Mouse (Mus musculus) splenic B cell, adult 2 months (primary cell): Measurements from ENCODE around the gene Rnf17.

ENCODE experiments used
- DNase-seq: peaks from one replicate; pipeline ENCODE4 v3.0.0-alpha.2; 2011; ENCODE audit warnings: low read depth, low spot score
- H3K27me3 ChIP-seq: 2 replicates; pipeline ENCODE4 v1.6.1; 2012; ENCODE audit warnings: mild to moderate bottlenecking, low read length, moderate library complexity, mixed read lengths; ENCODE audit not compliant: control insufficient read depth, poor library complexity, insufficient read depth, severe bottlenecking
- H3K36me3 ChIP-seq: 2 replicates; pipeline ENCODE4 v1.6.1; 2012; ENCODE audit warnings: mild to moderate bottlenecking, low read length, moderate library complexity, mixed read lengths; ENCODE audit not compliant: control insufficient read depth, poor library complexity, insufficient read depth, severe bottlenecking

Gene Rnf17

GRCm38 (mm10) chr14:56553331-56553730 lies 150.9 kb downstream of the Rnf17 start:
- peaks cover 4% of the 10 kb centered on the region; the same call in 1 of the 2 replicates for H3K36me3 ChIP-seq
- no peak for DNase-seq
- H3K27me3 ChIP-seq: no peaks in the 10 kb centered on the region

- no peaks in the 10 kb centered on the region for H3K27me3 ChIP-seq
- DNase-seq: no peak
- peaks cover 4% of the 10 kb centered on the region; the same call in 1 of the 2 replicates for H3K36me3 ChIP-seq
Observed at GRCm38 (mm10) chr14:56554716-56555115, 152.3 kb downstream of the Rnf17 start.

DNA sequence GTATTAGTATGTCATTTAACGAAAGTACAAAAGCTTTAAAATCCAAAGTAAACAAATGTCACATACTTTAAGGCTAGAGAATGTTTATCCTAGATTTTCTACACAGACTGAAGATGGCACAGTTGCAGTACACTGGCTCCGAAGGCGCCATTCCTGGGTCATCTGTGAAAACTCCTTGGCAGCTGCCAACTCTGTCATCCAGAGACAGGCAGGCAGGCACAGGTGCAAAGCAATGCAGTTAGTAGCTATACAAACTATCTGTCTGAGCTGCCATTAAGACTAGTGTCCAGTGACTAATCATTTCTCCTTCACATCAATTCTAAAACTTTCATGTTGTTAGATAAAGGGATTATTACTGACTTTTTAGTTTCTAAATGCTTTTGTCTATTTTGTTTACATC lies 156.8 kb downstream of the Rnf17 start:
- DNase-seq: no peak
- H3K27me3 ChIP-seq: no peaks in the 10 kb centered on the region
- 0 out of 2 replicates have a peak, but pooled peaks cover 4% of the 10 kb centered on the region for H3K36me3 ChIP-seq

DNA sequence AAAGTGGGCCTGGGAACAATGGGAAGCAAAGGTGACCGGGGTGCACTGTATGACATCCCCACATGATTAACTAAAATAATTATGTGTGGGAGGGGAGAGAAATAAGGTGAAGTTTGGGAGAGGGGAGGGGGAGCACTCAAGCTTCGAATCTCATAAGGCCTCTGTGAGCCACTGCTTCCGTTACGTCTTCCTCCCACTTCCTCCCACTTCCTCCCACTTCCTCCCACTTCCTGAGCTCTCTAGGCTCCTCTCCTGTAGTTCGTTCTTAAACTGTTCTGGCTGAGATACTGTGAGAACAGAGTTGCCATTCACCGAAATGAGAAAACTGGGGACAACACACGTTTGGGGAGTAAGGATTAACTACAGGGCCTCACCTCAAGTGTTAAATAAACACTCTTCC lies 165.1 kb downstream of the Rnf17 start:
- DNase-seq: peak; percentile 12
- Histone ChIP-seq H3K27me3 (no peaks in the 10 kb centered on the region), H3K36me3 (0 out of 2 replicates have a peak, but pooled peaks cover 3% of the 10 kb centered on the region)

DNA sequence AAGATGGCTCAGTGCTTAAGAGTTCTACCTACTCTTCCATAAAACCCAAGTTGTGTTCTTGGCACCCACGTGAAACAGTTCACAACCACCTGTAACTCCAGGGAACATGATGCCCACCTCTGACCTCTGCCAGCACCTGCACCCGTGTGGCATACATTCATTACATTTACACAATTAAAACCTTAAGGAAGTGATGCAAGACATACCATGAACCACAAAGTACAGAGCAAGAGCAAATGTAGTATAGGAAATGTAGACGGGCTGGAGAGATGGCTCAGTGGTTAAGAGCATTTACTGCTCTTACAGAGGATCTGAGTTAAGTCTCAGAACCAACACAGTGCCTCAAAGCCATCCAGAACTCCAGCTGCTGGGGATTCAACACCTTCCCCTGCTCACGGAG lies 166.7 kb downstream of the Rnf17 start:
- no peak for DNase-seq
- H3K36me3 ChIP-seq: no peaks in the 10 kb centered on the region

DNA sequence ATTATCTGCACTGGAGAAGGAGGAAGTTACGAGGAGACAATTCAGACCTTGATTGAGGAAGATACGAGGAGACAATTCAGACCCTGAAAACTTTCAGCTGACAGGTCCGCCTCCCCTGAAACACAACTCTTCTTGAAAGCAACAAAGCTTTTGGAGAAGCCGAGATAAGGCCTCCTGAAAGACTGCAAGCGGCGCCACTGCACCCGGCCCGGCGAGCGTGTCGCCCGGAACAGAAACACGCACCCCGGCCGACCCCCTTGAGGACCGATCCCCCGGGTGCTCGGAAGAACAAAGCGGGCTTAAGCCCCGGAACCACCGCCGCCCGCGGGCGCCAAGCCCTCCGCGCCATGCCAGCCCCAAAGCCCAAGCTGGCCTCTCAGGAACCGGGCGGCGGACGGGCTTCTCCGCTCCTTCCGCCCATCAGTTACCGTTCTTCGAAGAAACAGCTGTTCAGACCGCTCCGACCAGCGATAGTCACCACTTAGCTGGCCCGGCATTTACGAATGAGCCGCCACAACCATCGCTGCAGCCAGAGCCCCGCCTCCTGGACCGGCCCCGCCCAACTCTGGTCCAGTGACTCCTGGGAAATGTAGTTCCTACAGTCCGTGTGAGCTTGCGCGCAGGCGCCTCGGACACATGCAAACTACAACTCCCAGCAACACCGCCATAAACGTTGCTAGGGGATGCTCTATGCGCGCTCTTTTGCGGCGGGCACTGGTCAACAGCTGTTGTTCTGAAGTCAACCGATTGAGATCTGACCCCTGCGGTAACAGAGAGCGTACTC lies 169.1 kb downstream of the Rnf17 start:
- no peaks in the 10 kb centered on the region for H3K27me3 ChIP-seq
- peak; percentile 97 for DNase-seq
- H3K36me3 ChIP-seq: no peaks in the 10 kb centered on the region

More for the DNA sequence above, 166.7 kb downstream of the Rnf17 start:
- no peaks in the 10 kb centered on the region for H3K27me3 ChIP-seq

GRCm38 (mm10) chr14:56572546-56572945 lies 170.2 kb downstream of the Rnf17 start:
- Histone ChIP-seq H3K36me3 (no peaks in the 10 kb centered on the region), H3K27me3 (no peaks in the 10 kb centered on the region)
- DNase-seq: no peak
